Mouse (Mus musculus) layer of hippocampus, adult 9-10 months (tissue): ENCODE measurements at regions not wholly inside any gene's neighbourhood (a gene's known extent, or its start where the extent isn't known, plus 50 kb on each side); places are given as distances from the start of the nearest gene placed in this dataset.

Experiments
- DNase-seq: peaks from one replicate; pipeline ENCODE4 v3.0.0; 2022; ENCODE audit warnings: low spot score

- no peak for DNase-seq
These were observed 199.3 kb downstream of the Sox4 start for GRCm38 (mm10) chr13:28754207-28754606.

DNA sequence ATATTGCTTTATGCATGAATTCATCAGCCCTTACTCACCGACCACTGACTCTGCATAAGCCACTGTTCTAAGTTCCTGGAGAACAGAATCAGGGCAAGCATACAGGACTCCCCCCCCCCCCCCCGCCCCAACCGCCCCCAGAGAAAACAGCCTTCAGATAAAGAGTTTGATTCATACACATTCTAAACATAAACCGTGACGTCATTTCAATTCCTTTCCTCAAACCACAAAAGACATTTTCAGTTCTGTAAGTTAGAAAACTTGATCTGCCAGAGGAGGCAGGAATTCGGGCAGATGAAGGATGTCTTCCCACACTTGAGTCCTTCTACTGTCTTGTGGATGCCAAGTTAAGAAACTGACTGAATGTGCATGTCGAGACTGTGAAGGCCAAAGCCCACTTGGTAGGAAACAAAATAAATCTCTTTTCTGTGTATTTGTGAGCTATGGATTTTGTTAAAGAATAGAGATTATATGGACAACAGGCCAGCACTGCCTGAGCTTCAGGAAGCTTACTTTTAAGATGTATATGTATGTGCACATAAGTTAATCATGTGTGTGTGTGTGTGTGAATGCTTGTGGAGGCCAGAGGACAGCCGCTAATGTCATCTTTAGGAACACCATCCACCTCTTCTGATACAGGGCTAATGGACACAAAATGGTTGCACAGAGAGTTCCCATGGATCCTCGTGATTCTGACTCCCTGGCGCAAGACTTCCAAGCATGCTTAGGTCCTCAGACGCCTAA lies 202.4 kb downstream of the Sox4 start:
- DNase-seq: no peak

DNA sequence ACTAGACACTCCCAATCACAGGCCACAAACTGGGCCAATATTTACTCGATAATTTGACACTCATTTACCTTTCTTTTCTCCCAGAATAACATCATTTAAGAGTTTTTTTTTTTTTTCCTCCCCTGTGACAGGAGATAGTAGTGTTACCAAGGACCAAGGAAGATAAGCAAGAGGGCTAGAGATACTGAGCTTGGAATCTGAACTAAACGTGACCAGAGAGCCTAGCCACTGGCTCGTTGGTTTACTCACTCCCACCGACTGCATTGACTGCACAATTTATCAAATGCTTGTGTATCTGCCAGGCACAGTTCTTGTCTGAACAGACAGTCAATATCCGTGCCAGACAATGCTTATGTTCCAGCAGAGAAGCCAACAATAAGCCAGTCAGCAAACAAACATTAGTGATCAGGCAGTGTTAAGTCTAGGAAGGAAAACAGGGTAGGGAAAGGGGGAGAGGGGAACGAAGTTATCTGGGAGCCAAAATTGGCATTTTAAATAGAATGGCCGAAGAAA lies 213.3 kb downstream of the Sox4 start:
- DNase-seq: no peak

- no peak for DNase-seq
These were observed 215.1 kb downstream of the Sox4 start for GRCm38 (mm10) chr13:28738160-28739100.

GRCm38 (mm10) chr13:28732475-28732874 lies 221.0 kb downstream of the Sox4 start:
- no peak for DNase-seq

GRCm38 (mm10) chr13:28732036-28732435 lies 221.5 kb downstream of the Sox4 start:
- no peak for DNase-seq

- no peak for DNase-seq
These were observed 223.4 kb downstream of the Sox4 start for GRCm38 (mm10) chr13:28730059-28730580.

DNA sequence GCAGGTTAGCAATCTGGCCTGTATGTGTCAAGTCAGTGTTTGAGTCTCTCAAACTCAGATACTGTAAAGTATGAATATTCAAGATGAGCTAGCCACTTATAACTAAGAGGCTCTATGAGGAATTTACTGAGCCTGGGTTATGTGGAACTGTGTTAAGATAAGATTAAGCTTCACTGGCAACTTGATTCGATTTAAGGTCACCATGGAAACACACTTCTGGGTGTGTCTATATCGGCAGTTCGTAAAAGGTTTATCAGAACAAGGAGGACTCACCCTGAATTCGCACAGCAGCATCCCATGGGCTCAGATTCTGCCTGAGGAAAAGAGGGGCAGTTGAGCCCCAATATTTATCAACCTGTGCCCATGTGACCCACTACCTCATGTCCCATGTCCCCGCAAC lies 224.7 kb downstream of the Sox4 start:
- no peak for DNase-seq

GRCm38 (mm10) chr13:28724300-28724699 lies 229.2 kb downstream of the Sox4 start:
- DNase-seq: no peak

- DNase-seq: no peak
These were observed 231.4 kb downstream of the Sox4 start for GRCm38 (mm10) chr13:28722074-28722473.

GRCm38 (mm10) chr13:28721548-28721981 lies 231.9 kb downstream of the Sox4 start:
- no peak for DNase-seq

DNA sequence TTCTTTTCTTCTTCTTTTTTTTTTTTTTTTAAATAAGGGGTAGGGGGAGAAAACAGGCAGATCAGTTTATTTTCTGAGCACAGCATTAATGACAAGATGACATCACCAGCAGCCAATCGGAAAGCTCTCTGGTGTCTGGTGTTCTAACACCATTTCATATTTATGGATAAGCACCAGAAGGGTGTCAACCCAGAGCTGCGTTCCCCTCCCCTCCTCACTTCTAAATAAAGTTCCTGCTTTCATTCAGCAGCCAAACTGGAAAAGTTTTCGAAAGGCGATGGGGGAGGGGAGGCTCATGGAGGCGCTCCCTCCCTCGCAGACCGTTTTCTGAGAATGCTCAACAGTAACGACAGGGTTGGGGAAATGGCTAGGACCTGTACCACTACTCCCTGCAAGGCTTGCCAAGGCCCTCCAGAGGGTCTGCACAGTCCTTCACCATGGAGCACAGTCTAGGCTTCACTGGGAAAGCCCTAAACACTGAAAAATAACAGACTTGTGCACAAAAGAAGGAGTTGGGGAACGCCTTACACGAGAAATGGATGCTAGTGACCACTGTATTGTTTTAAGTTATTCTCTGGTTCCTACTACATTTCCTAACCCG lies 232.8 kb downstream of the Sox4 start:
- no peak for DNase-seq

GRCm38 (mm10) chr13:28720169-28720568 lies 233.3 kb downstream of the Sox4 start:
- no peak for DNase-seq

DNA sequence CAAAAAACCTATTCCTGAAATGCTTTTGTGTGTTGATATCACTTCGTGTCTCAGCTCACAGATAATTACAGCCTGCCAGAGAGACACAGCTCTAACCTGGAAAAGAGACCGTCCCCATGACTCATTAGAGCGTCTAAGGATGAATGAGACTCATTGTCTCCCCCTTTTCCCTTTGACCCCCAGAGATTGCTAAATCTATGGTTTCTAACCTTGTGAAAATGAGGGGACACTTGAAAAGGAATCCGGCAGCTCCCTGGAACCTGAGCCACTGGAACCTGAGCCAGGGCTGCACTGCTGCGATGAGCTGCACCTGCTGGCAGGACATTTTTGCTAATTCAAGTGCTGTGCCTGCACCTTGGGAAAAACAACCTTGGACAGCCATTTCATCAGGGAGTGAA lies 234.6 kb downstream of the Sox4 start:
- DNase-seq: no peak

DNA sequence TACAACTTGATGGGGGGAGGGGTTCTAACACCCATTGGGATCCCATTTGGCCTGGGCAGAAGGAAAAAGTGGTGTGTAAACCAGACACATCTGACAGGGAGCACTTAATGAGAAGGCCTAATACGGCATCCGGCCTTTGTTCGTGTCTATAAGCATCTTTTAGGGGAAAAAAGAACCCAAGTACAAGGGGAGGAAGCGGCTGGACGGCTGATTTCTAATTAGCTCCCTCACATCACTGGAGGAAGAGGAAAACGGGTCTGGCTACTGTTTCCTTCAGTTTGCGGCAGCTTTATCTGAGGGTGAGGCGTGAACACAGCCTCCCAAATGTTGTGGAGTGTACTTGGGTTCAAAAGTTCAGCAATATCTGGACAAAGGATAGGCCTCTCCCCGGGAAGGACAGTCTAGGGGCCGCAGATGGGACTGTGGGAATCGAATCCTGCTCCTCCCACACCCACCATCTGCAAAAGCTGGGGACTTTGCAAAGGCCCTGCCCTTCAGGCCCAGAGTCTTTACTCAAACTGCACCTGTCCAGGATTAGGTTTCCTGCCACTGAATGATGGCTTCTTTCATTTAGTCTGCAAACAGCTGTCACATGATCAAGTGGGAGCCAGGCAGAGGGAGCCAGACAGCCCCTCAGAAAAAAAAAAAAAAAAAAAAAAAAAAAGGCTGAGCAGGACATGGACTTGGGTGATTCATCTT lies 235.2 kb downstream of the Sox4 start:
- DNase-seq: no peak

DNA sequence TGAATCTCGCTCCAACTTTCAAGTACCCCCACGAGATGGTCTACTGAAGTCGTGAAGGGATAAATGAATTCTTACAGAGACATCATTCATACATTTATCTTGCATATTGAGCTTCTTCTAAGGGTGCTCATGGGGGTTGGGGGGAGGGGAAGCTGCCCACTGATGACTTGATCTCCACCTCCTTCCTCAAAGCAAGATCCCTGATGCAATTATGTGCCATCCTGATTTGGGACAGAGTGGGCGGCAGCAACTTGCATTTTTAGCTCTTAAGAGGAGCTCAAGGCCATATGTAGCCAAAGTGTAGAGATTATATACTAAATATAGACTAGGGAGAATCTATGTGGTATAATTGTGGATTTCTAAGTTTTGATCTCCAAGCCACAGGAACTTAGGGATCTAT lies 236.1 kb downstream of the Sox4 start:
- no peak for DNase-seq

- no peak for DNase-seq
These were observed 243.5 kb downstream of the Sox4 start for GRCm38 (mm10) chr13:28709966-28710365.

- no peak for DNase-seq
These were observed 252.2 kb downstream of the Sox4 start for GRCm38 (mm10) chr13:28701309-28701708.

DNA sequence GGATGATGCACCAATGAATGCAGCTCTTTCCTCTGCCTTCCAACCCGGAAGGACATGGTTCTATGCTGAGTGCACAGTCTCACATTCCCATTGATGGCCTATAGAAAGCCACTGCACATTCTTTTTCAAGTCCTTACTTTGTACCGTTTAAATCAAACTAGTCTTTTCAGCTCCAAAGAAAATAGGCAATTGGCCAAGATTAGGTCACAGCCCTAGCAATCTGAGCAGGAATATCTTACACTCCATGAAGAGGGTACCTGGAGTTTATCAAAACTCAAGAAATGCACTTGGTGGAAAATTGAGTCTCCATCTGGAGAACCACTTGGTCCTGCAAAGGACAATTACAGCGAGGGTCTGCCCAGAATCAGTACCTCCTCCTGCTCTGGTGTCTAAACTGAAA lies 253.4 kb downstream of the Sox4 start:
- no peak for DNase-seq

DNA sequence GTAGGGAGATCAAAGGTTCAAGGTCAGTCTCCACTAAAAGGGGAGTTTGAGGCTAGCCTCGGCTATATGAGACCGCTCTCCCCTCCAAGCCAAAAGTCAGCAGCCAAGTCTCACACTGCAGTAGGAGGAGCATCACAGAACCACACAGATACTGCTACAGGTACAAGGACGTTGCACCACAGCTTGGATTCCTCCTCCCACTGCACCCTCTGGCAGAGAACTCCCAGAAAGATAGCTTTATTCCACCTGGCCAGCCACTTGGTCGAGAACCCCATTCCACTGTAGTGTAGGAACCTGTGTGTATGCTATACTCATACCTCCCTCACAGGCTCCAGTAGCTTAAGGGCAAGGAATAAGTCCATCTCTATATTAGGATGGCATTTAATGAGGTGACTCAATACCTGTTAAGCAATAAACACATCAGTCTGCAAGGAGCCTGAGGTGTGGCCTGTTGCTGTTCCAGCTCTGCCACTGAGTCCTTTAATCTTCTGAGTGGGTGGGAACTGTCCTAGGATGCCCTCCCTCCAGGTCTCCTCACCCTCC lies 254.0 kb downstream of the Sox4 start:
- no peak for DNase-seq
